Mouse (Mus musculus): ENCODE measurements at regions not wholly inside any gene's neighbourhood (a gene's known extent, or its start where the extent isn't known, plus 50 kb on each side); places are given as distances from the start of the nearest gene placed in this dataset.

GRCm38 (mm10) chr15:62314449-62314848 is 1391.6 kb upstream of the A1bg start:
- TF ChIP-seq CTCF (IDR thresholded peaks at IDR 0.05): no peak
- TF ChIP-seq POLR2A (IDR thresholded peaks at IDR 0.05; ENCODE audit: insufficient read depth, low read depth, low read length): no peak
- TF ChIP-seq EP300 (IDR thresholded peaks at IDR 0.05; ENCODE audit: insufficient read depth, low read depth, low read length): no peak

All from heart, adult 2 months (tissue).